Mouse (Mus musculus): ENCODE data around the gene Fto.

Gene Fto

GRCm38 (mm10) chr8:91577605-91578004, 264.3 kb downstream of the Fto start:
- ATAC-seq (ENCODE audit: insufficient number of reproducible peaks, low FRiP score, low TSS enrichment): no peak

GRCm38 (mm10) chr8:91584620-91585415, 271.5 kb downstream of the Fto start:
- ATAC-seq (ENCODE audit: insufficient number of reproducible peaks, low FRiP score, low TSS enrichment): no peak

GRCm38 (mm10) chr8:91592436-91593105, 279.2 kb downstream of the Fto start:
- no peak for ATAC-seq (ENCODE audit: insufficient number of reproducible peaks, low FRiP score, low TSS enrichment)

GRCm38 (mm10) chr8:91593202-91593781, 280.0 kb downstream of the Fto start:
- no peak for ATAC-seq (ENCODE audit: insufficient number of reproducible peaks, low FRiP score, low TSS enrichment)

GRCm38 (mm10) chr8:91599349-91599837, 286.1 kb downstream of the Fto start:
- peak; percentile 76 for ATAC-seq (ENCODE audit: insufficient number of reproducible peaks, low FRiP score, low TSS enrichment)

DNA sequence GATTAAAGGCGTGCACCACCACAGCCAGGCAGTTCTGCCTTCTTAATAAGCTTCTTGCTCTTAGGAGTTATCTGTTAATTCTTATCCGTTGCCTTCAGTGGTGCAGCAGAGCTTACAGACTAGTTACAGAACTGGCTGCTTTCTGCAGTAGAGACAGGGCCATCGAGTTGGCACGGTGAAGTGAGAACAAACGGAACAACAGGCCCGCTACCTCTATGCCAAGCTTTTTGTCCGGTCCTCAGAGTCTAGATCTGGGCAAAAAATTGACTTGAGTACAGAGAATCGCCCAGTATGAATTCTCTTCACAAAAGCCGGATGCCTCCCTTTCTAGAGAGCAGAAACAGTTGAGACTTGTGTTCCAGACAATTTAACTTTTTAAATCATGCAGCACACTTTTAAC, 290.4 kb downstream of the Fto start:
- ATAC-seq (ENCODE audit: insufficient number of reproducible peaks, low FRiP score, low TSS enrichment): no peak

- ATAC-seq (ENCODE audit: insufficient number of reproducible peaks, low FRiP score, low TSS enrichment): no peak
Observed at GRCm38 (mm10) chr8:91605901-91606300, 292.6 kb downstream of the Fto start.

GRCm38 (mm10) chr8:91607091-91607490, 293.8 kb downstream of the Fto start:
- no peak for ATAC-seq (ENCODE audit: insufficient number of reproducible peaks, low FRiP score, low TSS enrichment)

DNA sequence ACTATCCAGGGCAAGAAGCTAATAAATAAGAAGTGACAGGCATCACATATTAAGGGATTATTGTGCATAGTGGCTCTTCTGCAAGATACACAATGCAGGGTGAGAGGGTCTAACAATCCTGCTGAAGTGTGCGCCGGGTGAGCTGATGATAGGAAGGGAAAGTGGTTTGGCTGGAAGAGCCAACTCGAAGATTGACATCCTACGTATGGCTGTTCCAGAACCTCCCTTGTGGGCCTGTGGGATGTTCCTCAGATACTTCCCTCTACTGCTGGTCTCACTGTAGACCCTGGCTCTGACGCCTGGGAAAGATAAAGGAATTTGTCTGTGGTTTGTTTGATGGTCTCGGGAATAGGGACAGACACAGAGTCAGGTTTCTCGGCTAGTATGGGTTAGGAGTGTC, 297.9 kb downstream of the Fto start:
- no peak for ATAC-seq (ENCODE audit: insufficient number of reproducible peaks, low FRiP score, low TSS enrichment)

DNA sequence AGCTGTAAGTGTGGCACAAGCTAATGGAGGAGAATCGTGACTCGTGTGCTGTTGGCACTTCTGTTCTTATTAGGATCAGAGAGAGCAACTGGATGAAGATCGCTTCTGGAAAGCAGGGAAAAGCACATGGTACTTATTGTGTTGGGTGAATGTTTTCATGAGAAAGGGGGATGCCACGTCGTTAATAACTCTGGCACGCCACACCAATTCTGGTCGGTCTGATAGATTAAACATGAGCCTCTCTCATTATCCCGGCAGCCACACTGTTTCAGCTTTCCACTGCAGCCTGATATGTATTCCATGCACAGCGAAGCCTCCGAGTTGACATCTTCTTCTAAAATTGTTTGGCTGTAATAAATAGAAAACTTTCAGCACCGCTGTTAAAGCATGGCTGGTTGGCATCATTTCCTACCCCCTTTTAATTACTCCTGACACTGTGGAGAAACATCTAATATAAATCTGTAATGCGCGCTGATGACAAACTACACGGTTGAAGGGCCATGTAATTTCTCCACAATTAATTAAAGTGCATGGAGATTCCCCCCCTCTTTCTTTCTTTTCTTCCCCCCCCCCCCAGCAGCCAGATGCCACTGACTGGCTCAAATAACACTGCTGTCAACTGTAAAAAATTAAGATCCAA, 298.5 kb downstream of the Fto start:
- no peak for ATAC-seq (ENCODE audit: insufficient number of reproducible peaks, low FRiP score, low TSS enrichment)

GRCm38 (mm10) chr8:91612387-91613130, 299.2 kb downstream of the Fto start:
- no peak for ATAC-seq (ENCODE audit: insufficient number of reproducible peaks, low FRiP score, low TSS enrichment)

DNA sequence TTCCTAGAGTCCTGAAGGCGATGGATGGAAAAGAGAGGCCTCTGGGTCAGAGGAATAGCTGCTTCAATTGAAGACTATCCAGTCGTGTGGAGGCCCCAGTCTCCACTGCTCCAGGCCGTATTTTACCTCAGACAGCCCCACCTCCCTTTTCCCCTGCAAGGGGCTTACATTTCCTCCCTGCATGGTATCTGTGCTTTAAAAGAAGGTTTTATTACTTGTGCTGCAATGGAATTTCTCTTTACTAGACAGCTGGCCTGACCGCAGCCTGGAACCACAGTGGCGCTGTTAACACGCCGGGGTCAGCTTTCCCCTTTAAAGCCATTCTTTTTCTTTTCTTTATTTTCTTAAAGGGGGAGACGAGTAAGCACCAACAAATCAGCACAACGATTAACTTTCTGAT, 300.3 kb downstream of the Fto start:
- ATAC-seq (ENCODE audit: insufficient number of reproducible peaks, low FRiP score, low TSS enrichment): no peak

- no peak for ATAC-seq (ENCODE audit: insufficient number of reproducible peaks, low FRiP score, low TSS enrichment)
Observed at GRCm38 (mm10) chr8:91615196-91615595, 301.9 kb downstream of the Fto start.

- no peak for ATAC-seq (ENCODE audit: insufficient number of reproducible peaks, low FRiP score, low TSS enrichment)
Observed at GRCm38 (mm10) chr8:91615781-91616683, 302.7 kb downstream of the Fto start.

DNA sequence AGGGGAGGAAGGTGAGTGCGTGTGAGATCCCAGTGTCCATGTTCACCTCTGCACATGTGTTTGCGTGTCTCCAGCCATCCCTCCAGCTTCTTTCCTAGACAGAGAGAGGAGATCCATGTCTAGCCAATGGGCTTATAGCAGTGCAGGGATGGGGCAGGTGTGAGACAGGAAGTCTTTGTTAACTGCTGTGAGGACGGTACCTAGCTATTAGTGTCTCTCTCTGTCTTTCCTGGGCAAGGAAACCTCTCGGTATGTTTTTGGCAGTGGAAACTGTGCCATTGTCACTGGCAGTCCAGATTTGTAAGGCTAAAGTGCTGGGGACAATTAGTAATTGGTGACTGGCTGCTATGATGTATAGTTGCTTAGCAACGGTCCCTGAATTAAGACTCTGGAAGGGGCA, 304.4 kb downstream of the Fto start:
- no peak for ATAC-seq (ENCODE audit: insufficient number of reproducible peaks, low FRiP score, low TSS enrichment)

- no peak for ATAC-seq (ENCODE audit: insufficient number of reproducible peaks, low FRiP score, low TSS enrichment)
Observed at GRCm38 (mm10) chr8:91622757-91623156, 309.4 kb downstream of the Fto start.

- no peak for ATAC-seq (ENCODE audit: insufficient number of reproducible peaks, low FRiP score, low TSS enrichment)
Observed at GRCm38 (mm10) chr8:91625686-91626558, 312.6 kb downstream of the Fto start.

DNA sequence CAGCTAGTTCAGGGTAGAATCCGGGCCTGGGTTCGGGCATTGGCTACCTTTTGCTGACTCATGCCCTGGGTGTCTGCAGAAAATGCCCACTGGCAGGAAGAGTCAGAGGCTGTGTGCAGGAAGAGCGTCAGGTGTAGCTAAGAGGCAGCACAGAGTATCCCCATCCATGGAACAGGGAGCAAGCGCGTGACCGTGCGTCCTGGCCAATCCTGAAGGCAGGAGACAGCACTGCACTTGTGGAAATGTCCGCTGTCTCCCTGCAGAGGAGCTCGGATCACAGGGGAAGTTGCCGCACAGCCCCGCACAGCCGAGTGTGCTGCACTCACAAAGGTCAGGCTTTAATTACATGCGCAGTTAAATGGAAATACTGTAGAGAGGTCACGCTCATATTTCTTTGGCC, 316.3 kb downstream of the Fto start:
- ATAC-seq (ENCODE audit: insufficient number of reproducible peaks, low FRiP score, low TSS enrichment): no peak
